Mouse (Mus musculus) liver, adult (tissue): ENCODE measurements around the gene Me1.

Source experiments
- GATA4 ChIP-seq: IDR thresholded peaks from 2 replicates; pipeline ENCODE4 v1.6.1; 2014; ENCODE audit warnings: mild to moderate bottlenecking, low read length; ENCODE audit not compliant: insufficient replicate concordance

Gene Me1

GRCm38 (mm10) chr9:86605776-86606175, 90.0 kb downstream of the Me1 start:
- no peak for TF ChIP-seq GATA4

DNA sequence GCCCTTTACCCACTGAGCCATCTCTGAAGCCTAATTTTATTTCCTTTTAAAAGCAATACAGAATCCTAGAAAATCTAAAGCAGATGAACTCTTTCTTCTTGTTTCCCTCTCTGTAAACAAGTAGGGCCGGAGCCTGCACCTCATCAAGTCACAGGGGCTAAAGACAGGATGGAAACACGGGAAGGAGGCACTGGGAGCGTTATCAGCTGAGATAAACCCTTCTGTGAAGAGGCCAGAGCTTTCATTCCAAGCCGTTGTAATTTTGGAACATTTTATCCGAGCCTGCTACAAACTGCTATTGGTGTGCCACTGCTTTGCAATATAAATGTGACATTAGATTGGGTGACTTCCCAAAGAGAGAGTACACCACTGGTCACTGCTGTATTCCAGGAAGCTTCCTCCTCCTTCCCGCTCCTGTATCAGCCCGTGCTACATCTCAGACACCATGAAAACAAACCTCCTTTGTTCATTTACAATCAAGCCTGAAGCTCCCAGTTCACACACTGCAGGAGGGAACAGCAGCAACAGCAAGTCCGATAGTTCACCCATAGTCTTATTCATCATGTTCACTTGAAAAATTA, 95.9 kb downstream of the Me1 start:
- TF ChIP-seq GATA4: no peak

DNA sequence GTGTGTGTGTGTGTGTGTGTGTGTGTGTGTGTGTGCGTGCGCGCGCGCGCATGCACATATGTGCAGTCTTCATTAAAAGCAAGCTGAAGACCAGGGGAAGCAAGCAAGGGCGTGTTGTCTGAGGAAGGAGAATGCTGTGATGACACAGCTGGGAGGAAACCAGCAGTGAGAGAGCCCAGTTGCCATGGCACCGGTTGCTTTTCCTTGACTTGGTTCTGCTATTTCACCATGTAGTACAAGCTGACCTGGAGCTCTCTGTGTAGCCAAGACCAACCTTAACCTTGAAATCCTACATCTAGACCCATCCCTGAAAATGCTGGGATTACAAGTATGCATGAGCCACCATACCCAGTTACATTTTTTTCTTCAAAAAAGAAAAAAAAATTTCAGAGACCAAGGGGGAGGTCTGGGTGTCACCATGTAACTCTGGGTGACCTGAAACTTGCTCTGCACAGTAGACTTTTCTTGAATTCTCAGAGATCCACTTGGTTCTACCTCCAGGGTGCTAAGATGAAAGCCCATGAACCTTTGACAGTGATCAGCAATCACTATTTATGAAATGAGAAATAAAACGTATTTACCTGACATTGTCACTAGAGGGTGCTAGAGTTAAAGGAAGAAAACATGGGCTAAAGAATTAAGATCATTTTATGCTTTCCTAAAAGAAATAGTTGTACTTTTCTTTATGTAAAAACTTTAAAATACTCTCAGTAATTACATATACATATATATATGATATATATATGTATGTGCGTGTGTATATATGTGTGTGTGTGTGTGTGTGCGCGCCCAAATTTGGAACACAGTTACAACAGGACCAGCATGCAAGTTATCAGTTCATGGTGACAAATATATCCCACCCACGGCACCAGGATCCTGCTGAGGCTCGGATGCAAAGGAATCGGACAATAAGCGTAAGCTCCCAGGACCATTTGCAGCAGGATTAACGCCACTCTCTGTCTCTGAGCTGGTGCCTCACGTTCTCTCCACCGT, 102.8 kb downstream of the Me1 start:
- no peak for TF ChIP-seq GATA4

GRCm38 (mm10) chr9:86587019-86587795, 108.5 kb downstream of the Me1 start:
- TF ChIP-seq GATA4: no peak

DNA sequence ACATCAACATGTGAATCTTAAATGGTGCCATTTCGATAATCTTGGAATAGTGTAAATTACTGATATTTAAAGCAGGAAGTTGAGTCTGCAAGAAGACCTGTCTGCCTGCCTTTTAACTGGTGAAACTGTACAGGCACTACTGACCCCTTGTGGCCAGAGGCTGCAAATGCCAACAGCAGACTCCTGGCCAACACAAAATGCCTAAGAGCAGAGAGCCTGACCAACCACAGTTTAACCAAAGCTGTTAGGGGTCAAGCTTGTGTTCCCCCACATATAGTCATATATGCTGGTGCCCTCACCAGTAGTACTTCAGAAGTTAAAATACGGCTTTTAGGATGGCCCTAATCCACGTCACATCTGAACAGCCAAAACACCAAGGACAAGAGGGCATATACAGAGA, 112.0 kb downstream of the Me1 start:
- no peak for TF ChIP-seq GATA4

GRCm38 (mm10) chr9:86579657-86580056, 116.1 kb downstream of the Me1 start:
- no peak for TF ChIP-seq GATA4

GRCm38 (mm10) chr9:86575178-86575577, 120.6 kb downstream of the Me1 start:
- no peak for TF ChIP-seq GATA4

DNA sequence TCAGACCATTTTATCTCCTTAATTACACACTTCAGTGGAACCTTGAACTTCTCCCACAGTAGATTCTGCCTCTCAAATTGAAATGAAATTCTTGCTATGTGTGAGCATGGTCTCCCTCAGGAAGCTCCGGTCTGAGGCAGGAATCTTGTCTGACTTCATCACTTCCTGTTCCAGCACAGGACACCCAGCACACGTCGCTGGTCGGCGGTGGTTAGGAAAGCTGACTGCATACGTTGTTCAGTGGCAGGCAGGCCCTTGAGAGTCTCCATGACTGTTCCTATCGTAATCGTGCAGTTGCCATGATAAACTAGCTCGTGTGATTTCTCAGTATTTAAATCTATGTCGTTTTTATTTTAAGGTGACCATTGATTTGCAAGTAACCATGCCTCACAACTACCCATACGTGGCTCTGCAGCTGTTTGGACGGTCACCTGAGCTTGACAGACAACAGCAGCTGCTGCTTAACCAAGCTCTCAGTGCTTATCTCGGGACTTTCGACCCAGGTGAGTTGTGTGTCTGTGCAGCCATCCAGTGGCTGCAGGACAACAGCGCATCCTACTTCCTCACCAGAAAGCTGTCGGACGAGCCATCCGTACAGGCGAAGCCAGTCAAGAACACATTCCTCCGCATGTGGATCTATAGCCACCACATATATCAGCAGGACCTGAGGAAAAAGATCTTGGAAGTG, 122.0 kb downstream of the Me1 start:
- TF ChIP-seq GATA4: no peak

- no peak for TF ChIP-seq GATA4
Measured at GRCm38 (mm10) chr9:86572636-86573291, 123.0 kb downstream of the Me1 start.

- no peak for TF ChIP-seq GATA4
Measured at GRCm38 (mm10) chr9:86572196-86572595, 123.6 kb downstream of the Me1 start.

GRCm38 (mm10) chr9:86571540-86572135, 124.1 kb downstream of the Me1 start, which contains the start of the genes Pgm3 and Rwdd2a:
Pgm3 (minus strand) TSS chr9:86571842.
Rwdd2a (plus strand) TSS chr9:86571991.
- TF ChIP-seq GATA4: no peak

DNA sequence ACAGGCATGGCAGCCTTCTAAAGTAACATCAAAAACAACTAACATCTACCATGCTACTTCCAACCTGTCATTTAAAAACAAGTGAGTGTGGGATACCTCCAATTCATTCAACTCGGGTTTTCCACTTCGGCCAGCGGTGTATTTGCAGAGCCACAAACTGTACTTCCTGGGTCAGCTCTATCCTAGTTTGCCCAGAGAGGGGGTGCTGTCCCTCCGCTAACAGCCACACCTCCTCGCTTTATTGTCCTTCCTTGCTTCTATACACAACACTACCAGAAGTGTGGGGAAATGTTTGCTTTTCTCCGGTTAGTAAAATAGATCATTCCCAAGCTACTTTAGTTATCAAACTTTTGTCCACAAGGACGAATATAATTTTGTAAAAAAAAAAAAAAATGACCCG, 124.8 kb downstream of the Me1 start:
- no peak for TF ChIP-seq GATA4

DNA sequence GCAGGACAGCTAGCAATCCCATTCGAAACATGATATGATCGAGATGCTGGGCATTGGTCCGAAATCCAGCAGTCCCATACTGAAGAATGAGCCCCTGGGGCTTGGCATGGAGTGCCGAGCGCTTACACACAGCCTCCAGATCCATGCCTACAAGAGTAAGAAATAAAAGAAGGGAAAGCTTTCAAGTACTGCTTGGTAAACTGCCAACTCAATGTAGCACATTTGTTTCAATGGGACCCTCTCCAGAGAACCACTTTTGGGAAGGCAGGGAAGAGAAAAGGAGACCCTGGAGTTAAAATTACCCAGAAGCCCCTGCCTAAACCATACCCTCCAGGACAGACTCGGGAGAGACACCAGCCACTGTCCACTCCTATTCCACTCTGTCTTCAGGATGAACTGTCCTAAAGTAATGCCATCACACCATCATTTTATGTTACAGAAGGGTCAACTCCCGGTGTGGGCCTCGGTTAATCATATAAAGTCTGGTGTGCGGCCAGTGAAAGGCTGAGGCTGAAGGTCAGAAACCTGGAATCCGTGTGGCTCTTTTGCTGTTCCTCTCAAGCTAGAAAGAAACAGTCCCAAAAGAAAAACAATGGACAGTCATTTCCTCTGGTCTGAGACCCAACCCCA, 125.4 kb downstream of the Me1 start:
- no peak for TF ChIP-seq GATA4

DNA sequence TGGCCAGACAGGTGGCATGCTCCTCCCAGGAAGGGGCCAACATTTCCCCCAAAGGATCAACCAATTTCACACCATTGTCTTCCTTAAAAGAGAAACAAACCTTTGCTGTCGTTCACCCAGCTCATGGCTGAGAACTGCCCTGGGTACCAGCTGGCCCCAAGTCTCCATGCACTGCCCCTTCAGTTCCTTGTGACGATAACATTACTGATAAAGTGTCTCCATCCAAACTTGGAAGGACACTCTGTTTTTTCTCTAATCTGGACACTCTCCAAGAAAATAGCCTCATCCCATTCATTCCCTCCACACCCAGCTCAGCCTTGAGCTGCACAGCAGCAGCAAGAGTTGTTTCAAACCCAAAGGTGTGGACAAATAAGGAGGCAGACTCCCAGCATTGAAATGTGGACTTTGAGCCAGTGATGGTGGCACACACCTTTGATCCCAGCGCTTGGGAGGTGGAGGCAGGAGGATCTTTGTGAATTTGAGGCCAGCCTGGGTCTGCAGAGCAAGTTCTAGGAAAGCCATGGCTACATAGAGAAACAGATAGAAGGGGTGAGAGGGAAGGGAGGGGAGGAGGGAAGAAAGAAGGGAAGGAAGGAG, 126.3 kb downstream of the Me1 start:
- TF ChIP-seq GATA4: no peak; the same call in 1 of the 2 replicates

- TF ChIP-seq GATA4: no peak
Measured at GRCm38 (mm10) chr9:86560543-86560942, 135.2 kb downstream of the Me1 start.
